Comparison of ENCODE assay signal across 17 mouse cellular contexts in the genomic region with DNA sequence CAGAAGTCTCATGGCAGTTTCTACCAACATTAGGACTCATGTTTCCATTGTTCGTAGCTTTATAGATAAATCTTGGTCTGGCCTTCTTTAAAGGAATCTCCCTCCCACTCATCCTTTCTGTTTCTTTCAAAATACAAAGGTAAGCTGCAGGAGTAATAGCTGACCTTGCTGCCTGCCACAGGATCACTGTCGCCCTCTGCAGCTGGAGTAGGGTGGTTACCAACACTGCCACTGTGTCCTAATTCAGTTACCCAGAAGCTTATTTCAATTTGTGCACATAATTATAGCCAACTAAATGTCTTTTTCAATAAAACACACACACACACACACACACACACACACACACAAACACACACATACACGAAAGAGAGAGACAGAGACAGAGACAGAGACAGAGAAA.
DNase-seq lines count a peak whose midpoint lies in the region; ATAC-seq and TF ChIP-seq lines count a peak whose summit lies in the region.
"Had no signal": no experiment of that assay in that cellular context is flagged by ENCODE, and none has a peak within 500 bp of the region (broad histone marks: within the 10 kb centered on the region; RNA-seq: fewer than 3 reads in every experiment).

No protein-coding gene starts in this region.

- H3K36me3 ChIP-seq in liver, postnatal 0 days (replicated peaks; ENCODE audit: insufficient read depth, low read length): no peaks in the 10 kb centered on the region
- no peaks in the 10 kb centered on the region for H3K36me3 ChIP-seq in E14TG2a.4 (ENCODE audit: insufficient read depth, low read length)
- no peaks in the 10 kb centered on the region for H3K36me3 ChIP-seq in forebrain, embryonic 15.5 days
- H3K36me3 ChIP-seq: forebrain, embryonic 10.5 days; hindbrain, embryonic 15.5 days; limb, embryonic 15.5 days; midbrain, embryonic 12.5 days had no signal

- TF ChIP-seq EP300 in liver, postnatal 0 days (IDR thresholded peaks at IDR 0.05; ENCODE audit: low read depth): no peak

- H3K27me3 ChIP-seq in liver, postnatal 0 days (ENCODE audit: insufficient read depth, low read length): no peaks in the 10 kb centered on the region
- H3K27me3 ChIP-seq in E14TG2a.4 (ENCODE audit: insufficient read depth, low read length): peaks cover 8% of the 10 kb centered on the region
- H3K27me3 ChIP-seq in forebrain, embryonic 15.5 days: no peaks in the 10 kb centered on the region
- H3K27me3 ChIP-seq: hindbrain, embryonic 15.5 days; limb, embryonic 15.5 days; midbrain, embryonic 12.5 days had no signal

- WGBS in liver, postnatal 0 days (ENCODE audit: insufficient replicate concordance): 60% methylated on average over 3 of the region's 3 CpGs
- WGBS in forebrain, embryonic 15.5 days: 80% methylated on average over 3 of the region's 3 CpGs

- ATAC-seq in liver, postnatal 0 days: no peak
- no peak for ATAC-seq in forebrain, embryonic 15.5 days (replicated peaks)

- H3K27ac ChIP-seq in liver, postnatal 0 days (ENCODE audit: low read depth): no peak overlapping the region
- no peak overlapping the region for H3K27ac ChIP-seq in forebrain, embryonic 15.5 days (replicated peaks)
- H3K27ac ChIP-seq: forebrain, embryonic 10.5 days; hindbrain, embryonic 15.5 days; limb, embryonic 15.5 days; midbrain, embryonic 12.5 days had no signal

- H3K4me1 ChIP-seq in liver, postnatal 0 days (ENCODE audit: insufficient read depth): no peaks in the 10 kb centered on the region
- H3K4me1 ChIP-seq in E14TG2a.4 (replicated peaks; ENCODE audit: low read depth, low read length): peaks cover 6% of the 10 kb centered on the region
- H3K4me1 ChIP-seq in forebrain, embryonic 15.5 days: no peaks in the 10 kb centered on the region
- H3K4me1 ChIP-seq: hindbrain, embryonic 15.5 days; midbrain, embryonic 12.5 days had no signal

- H3K9ac ChIP-seq in liver, postnatal 0 days (replicated peaks): no peak overlapping the region
- H3K9ac ChIP-seq in forebrain, embryonic 15.5 days (replicated peaks): no peak overlapping the region
- H3K9ac ChIP-seq: hindbrain, embryonic 15.5 days; limb, embryonic 15.5 days; midbrain, embryonic 12.5 days had no signal

- H3K4me3 ChIP-seq in liver, postnatal 0 days (ENCODE audit: low read depth, low read length): no peak overlapping the region
- H3K4me3 ChIP-seq in E14TG2a.4 (replicated peaks; ENCODE audit: low read length): no peak overlapping the region
- no peak overlapping the region for H3K4me3 ChIP-seq in forebrain, embryonic 15.5 days
- H3K4me3 ChIP-seq: forebrain, embryonic 10.5 days; hindbrain, embryonic 15.5 days; limb, embryonic 15.5 days; midbrain, embryonic 12.5 days had no signal

- TF ChIP-seq CTCF in liver, postnatal 0 days (IDR thresholded peaks at IDR 0.05; ENCODE audit: low read depth): peak; percentile 38
- TF ChIP-seq CTCF in E14TG2a.4 (conservative IDR thresholded peaks at IDR 0.05; ENCODE audit: low read length): 0 out of 2 replicates have a peak, but pooled peaks have one; percentile 3

- no peaks in the 10 kb centered on the region for H3K9me3 ChIP-seq in liver, postnatal 0 days (ENCODE audit: low read length)
- no peaks in the 10 kb centered on the region for H3K9me3 ChIP-seq in E14TG2a.4 (ENCODE audit: low read length)
- no peaks in the 10 kb centered on the region for H3K9me3 ChIP-seq in forebrain, embryonic 15.5 days
- H3K9me3 ChIP-seq: forebrain, embryonic 10.5 days; hindbrain, embryonic 15.5 days; limb, embryonic 15.5 days; midbrain, embryonic 12.5 days had no signal

- peak; percentile 24 for DNase-seq in kidney, adult 9 months
- DNase-seq in kidney, postnatal 14 days: no peak
- DNase-seq in liver, postnatal 0 days: no peak
- DNase-seq in liver (no peak), A20 (ENCODE audit: low read depth, low spot score) (peak; percentile 10)
- DNase-seq in spleen, adult 18-20 months: no peak
- DNase-seq: cerebellum, adult 9-11 months; heart, postnatal 14 days; right cerebral cortex, postnatal 14 days; thymus, postnatal 36 days had no signal

- no peak overlapping the region for H3K4me2 ChIP-seq in liver, postnatal 0 days (ENCODE audit: low read depth, low read length)
- H3K4me2 ChIP-seq in forebrain, embryonic 15.5 days (replicated peaks): no peak overlapping the region
- H3K4me2 ChIP-seq: heart, embryonic 11.5 days; hindbrain, embryonic 15.5 days; limb, embryonic 15.5 days; midbrain, embryonic 12.5 days had no signal

Comparison
In these comparisons a context has a peak if more than half of its experiments do, and no peak if none do; other contexts are left out.
1. DNase-seq: peak in kidney, adult 9 months (single experiment) and A20 (single experiment); none in kidney, postnatal 14 days (single experiment), liver, postnatal 0 days (single experiment), liver (single experiment) and spleen, adult 18-20 months (0 of 2).